Mouse (Mus musculus): Measurements from ENCODE around the gene Casq1. TPM values are rescaled to one million over a fixed set of nuclear protein-coding genes. Genes with fewer than 3 reads are reported as not detected.

Gene Casq1
- total RNA-seq (2014; fragmentation: Nextera tagmentation) (not detected in 2 replicates), total RNA-seq (2017) (not detected in 2 replicates)

DNA sequence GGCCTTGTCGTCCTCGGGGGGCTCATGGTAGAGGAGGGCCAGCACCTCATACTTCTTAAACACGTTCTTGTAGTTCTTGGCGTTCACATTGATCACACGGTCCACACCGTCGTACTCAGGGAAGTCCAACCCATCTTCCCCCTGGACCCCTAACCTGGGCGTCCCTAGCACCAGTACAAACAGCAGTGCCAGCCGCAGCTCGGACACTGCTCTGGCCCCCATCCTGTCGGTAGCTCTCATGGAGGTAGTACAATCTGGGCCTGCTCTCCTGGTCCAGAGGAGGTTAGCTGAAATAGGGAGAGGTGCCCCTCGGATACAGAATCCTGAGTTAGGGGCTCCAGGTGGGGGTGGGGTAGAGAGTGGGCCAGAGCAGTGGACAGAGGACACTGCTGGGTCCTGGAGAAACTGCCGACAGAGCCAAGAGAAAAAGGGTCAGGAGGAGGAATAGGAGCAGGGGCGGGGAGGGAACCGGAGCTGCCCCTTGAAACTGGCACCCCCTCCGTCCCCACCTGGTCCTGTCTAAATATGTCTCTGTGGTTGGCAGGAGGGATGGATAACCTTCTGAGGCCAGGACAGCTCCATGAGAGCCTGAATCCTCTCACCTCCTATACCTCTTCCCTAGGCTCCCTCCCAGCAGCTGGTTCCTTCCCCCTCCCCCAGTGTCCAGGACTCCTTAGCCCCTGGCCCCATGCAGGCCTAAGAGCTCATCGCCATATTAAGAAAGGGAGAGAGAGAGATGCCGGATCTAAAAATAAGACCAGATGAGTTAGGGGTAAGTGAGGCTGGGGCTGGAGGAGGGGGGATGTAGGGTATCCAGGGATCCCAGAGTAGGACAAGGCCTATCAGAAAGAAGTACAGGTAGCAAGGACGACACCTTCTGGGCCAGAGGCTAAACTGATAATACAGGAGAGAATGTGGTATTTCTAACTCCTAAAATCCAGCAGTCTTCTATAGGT is at the start of gene Casq1:
Gene Casq1, minus strand, starts transcription at position 418 of the 956 bp plus-strand sequence.
- ATAC-seq (replicated peaks; ENCODE audit: poor library complexity, severe bottlenecking), result no peak

DNA sequence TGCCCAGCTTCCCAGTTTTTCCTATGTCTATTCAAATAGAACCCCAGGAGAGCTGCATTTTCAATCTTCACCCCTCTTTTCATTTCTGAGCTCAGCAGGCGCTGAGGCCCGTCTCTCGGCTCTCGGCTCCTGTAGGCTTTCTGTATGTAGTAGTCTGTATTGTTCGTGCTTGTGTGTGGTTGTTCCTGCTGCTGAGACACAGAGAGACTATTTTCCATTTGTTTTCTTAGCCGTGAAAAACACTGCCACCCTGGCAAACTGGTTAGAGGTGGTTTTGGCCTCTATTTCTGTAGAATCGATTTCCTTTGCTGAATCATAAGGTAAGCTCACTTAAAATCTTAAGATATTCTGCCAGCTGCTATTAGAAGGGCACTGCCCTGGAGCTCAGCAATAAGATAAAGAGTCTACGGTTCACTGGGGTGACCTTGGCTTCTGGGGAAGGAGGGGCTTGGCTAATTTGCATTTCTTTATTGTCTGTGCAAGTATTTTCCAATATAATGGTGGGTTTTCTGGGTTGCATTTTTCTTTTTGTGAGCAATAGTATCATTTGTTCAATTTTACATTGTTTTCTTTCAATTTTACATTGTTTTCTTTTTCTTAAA is 41.9 kb upstream of the Casq1 start, which contains the start of gene Igsf8:
Gene Igsf8, plus strand, starts transcription at position 165 of the 602 bp plus-strand sequence.
- ATAC-seq (replicated peaks; ENCODE audit: poor library complexity, severe bottlenecking), result no peak

DNA sequence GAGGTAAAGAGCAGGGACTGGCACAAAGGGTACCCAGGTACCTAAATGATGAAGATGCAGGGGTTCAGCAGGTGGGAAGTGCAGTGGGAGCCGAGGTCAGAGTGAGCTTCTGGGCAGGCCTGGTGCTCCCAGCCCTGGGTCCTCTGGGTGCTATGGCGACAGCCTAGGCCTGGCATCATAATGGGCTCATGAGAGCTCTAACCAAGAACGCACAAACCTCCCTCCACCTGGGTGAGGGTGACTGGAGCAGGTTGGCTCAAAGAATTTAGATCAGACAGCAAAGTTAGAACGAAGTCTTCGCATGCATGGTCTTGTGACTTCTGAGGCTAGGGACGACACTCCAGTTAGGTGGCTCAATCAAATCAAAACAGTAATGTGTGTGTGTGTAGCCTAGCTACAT is 38.6 kb upstream of the Casq1 start, which contains the start of gene Atp1a4:
Gene Atp1a4, minus strand, starts transcription at position 101 of the 400 bp plus-strand sequence.
- ATAC-seq (replicated peaks; ENCODE audit: poor library complexity, severe bottlenecking), result no peak

DNA sequence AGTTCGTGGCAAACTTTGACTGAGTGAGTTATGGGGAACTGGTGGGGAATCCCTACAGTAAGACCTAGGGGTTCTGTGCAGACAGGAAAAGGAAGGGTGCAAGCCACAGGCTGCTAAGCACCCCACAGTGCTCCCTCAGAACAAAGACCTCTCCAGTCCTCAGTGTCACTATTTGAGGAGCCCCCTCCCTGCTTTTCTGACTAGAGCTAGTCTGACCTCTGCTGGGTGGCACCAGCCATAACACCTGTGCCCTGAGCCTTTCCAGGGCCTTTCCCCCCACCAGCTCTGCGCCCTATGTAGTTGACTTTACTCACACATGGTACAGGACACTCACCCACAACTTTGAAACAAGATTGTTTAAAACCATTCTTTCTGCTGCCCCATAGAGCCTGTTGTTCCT is 28.0 kb upstream of the Casq1 start:
- peak; percentile 73 for ATAC-seq (replicated peaks; ENCODE audit: poor library complexity, severe bottlenecking)

DNA sequence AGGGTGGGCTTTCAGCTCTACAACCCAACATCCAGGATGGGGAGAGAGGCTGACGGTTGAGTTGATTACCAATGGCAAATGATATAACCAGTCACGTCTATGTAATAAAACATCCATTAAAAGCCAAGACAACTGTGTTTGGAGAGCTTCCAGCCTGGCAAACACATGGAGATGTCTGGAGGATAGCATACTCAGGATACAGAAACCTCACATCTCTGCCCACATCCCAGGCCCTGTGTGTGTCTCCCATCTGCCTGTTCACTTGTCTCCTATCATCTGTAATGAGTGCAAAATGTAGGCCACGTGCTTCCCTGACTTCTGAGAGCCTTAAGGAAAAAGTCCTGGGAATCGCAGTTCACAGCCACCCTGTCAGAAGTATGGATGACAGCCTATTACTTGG is 27.5 kb upstream of the Casq1 start:
- ATAC-seq (replicated peaks; ENCODE audit: poor library complexity, severe bottlenecking), result no peak

DNA sequence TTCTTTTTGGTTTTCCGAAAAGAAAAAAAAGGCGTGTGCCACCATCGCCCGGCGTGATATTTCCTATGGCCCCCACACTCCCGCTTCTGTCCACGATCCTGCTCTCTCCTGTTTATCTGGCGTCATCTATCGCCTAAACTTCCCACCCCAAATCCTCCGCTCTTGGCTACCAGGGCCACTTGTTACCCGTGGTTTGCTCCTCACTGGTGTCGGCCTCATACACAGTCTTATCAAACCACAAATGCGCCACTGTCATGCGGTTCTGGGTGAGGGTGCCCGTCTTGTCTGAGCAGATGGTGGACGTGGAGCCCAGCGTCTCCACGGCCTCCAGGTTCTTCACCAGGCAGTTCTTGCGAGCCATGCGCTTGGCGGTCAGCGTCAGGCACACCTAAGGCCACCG is 25.0 kb upstream of the Casq1 start:
- 0 out of 2 replicates have a peak, but pooled peaks have one; percentile 9 for ATAC-seq (replicated peaks; ENCODE audit: poor library complexity, severe bottlenecking)

DNA sequence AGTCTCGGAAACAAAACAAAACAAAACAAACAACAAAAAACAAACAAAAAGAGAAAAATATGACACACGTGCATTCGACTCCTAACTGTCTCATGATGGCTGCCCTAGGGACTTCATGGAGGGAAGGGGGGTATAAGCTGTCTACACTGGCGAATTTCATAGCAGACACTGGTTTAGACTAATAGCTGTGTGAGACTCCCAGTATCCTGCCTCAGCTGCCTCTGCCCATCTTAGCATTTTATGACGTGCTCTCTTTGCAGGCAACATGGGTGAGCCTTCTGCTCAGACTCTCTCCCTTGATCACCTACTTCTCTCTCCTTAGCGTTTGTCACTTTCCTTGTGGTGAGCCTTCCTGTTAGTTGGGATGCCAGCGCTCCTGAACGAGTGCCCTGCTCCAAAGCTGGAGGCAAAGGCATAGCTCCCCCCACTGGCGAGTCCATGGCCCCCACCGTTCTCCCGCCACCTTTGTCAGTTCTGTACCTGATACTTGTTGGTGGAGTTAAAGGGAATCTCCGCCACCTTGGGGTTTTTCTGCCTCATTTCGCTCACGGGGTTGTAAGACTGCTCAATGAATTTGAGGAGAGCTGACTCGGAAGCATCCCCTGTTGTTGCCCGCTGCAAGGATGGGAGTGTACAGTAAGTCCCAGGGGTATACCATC is 24.0 kb upstream of the Casq1 start:
- no peak for ATAC-seq (replicated peaks; ENCODE audit: poor library complexity, severe bottlenecking)

DNA sequence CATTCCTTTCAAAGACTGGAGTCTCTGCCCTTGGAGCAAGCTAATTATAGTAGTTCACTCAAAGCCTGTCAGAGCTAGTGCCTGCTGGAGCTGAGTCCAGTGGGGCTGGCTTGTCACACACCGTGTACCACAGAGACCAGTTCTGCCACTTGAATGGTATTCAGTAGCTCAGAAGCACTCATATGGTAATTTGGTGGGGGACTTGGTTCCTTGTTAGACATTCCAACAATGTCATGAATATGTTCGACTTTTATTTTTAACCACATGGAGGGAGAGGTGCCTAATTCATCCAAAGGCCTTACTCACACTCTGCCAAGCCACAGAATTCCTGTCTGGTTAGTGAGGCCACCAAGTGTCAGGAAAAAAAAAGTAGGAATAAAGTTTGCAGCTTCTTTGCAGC is 22.7 kb upstream of the Casq1 start:
- ATAC-seq (replicated peaks; ENCODE audit: poor library complexity, severe bottlenecking), result no peak

DNA sequence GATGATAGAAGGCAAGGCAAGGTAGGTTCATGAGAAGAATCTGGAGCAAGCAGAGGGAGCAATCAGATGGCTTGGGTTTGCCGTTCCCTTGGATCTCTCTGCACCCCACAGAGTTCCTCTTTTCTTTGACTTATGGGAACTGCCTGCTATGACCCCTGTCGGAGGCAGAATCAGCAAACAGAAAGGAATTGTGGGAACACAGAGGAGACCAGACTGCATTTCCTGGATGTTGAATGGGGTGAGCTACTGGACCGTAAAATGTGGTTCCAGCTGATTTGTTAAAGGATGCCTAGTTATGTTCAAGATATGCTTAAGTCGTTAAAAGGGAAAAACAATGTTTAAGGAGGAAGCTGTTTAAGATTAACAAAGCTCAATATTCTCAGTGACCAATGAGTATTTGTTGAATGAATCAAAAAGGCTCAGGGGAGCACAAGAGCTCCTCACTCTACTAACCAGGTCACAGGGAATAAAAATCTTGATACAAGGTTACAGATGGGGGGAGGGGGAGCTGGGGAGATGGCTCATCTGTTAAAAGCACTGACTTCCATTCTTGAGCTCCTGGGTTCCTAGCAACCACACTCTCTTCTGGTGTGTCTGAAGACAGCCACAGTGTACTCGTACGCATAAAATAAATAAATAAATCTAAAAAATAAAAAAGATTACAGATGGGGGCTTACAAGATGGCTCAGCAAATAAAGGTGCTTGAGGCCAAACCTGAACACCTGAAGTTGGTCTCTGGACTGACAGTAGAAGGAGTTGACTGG is 21.5 kb upstream of the Casq1 start:
- peak; percentile 93 for ATAC-seq (replicated peaks; ENCODE audit: poor library complexity, severe bottlenecking)

DNA sequence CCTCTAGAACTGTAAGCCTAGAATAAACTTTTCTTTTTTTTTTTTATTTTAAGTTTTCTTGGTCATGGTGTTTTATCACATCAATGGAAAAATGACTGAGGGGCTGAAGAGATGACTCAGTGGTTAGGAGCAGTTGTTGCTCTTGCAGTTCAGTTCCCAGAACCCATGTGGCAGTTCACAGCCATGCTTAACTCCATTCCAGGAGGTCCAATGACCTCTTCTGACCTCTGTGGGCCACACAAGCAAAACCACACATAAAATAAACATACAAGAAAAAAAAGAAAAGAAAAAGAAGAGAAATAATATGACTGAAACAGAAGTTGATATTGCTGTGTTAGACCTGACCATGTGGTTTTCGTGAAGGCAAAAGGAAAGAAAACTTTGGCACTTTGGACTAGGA is 9.5 kb upstream of the Casq1 start:
- no peak for ATAC-seq (replicated peaks; ENCODE audit: poor library complexity, severe bottlenecking)

DNA sequence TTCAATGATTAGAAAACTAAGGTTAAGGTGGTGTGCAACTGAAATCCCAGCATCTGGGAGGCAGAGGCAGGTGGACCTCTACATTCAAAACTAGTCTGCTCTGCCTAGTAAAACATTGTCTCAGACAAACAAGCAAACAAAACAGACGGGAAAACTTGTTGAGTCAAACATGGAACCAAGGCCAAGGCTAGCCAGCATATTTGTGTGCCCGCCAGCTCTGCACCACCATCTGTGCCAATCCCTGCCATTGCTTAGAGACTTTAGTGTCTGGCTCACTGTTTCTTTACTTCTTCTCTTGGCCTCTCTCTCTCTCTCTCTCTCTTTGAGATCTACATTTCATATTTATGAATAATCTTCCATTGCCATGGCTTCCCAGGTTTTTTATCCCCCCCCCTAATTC is 8.5 kb upstream of the Casq1 start:
- no peak for ATAC-seq (replicated peaks; ENCODE audit: poor library complexity, severe bottlenecking)

DNA sequence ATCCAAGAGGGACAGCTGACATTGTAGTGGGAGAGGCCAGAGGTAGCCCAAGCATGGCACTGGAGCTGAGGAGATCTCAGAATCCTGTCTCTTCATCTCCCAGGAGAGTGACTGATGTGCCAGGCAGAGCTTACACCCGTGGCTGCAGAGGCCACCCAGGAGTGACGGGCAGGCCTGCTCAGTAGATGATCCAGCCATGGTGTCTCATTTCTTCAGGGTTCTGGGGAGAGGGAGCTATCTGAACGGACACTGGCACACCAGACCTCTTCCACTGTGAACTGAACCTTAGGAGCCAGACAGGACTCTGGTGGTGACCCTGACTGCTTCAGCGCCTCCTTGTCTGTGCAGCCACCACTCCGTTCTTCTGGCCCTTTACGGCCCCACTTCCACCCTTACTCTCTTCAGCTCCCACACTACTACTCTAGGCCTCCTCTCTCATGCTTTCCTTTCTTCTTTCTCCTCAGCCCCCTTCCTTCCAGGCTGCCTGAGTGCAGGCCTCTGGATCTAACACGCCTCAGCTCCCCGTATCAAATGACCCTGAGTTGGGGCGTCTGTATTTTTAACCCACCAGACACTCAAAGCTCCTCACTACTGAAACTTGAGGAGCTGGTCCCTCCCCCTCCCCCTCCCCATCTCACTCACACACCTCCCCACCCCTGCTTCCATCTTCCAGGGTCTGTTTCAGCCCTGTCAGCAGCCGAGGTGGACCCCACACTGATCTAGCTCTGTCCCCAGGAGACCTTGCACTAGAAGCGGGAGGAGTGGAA is 1.8 kb upstream of the Casq1 start:
- ATAC-seq (replicated peaks; ENCODE audit: poor library complexity, severe bottlenecking), result no peak

DNA sequence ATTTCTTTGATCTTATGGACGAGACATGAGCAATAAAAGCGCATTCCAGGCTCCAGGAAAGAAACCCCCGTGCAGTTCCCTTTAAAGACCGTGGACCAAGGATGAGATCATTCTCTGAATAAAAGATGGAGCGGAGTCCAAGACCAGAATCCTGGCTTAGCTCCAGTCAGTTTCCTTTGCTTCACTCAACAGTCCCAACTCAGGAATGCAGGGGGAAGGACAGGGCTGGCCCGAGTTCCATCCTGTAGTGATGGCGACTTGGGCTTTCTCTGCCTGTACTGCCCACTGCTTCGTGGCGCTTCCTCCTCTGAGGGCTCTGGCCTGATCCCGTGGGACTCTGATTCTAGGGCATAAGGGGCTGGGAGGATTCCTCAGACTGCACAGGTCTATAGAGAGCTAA is 746 bp upstream of the Casq1 start:
- no peak for ATAC-seq (replicated peaks; ENCODE audit: poor library complexity, severe bottlenecking)

DNA sequence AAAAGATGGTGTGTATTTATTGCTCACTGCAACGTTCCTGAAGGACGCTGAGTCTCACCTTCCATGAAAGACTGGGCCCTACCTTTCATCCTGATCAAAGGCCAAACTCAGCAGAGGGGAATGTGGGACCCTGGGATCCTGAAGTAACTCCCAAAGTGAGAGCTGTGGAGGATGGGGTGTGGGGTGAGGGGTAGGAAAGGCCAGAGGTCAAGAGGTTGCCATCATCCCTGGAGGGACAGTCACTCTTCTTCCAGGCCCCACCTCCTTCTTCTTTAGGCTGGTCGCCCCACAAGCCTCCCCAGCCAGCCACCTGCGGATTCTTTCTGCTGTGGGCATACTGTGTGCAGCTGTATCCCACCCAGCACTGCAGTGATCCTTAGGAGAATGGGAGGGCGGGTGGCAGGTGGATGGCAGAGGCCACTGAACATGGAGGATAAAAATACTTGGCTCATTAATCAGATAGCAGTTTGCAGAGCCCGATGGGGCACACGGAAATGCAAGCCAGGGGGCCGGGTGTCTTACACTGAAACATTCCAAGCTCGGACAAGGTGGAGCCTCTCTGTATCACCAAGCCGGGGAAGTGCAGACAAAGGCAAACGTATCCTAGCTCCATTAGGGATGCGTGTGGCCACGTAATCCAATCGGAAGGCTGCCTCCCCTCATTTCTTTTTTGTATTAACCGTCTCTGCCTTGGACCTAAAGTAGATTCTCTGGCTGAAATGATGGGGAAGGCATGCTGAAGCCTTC is 1.3 kb downstream of the Casq1 start:
- no peak for ATAC-seq (replicated peaks; ENCODE audit: poor library complexity, severe bottlenecking)

DNA sequence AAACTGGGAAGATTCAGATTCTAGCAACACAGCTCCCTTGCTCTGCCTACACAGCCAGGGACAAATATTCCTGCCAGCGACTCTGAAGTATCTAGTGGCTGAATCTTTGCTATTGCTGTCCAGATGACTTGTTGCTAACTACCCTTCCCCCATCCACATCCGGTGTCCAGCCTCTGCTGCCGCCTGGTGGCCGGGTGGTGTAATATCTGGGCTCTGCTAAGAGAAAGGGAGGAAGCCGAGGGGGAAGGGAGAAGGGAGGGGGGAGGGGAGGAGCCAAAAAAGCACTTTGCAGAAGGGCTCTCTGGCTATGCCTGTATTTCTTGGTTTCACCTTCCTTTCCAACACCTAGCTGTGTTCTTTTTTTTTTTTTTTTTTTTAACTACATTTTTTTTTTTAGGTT is 2.5 kb downstream of the Casq1 start:
- peak; percentile 98 for ATAC-seq (replicated peaks; ENCODE audit: poor library complexity, severe bottlenecking)

DNA sequence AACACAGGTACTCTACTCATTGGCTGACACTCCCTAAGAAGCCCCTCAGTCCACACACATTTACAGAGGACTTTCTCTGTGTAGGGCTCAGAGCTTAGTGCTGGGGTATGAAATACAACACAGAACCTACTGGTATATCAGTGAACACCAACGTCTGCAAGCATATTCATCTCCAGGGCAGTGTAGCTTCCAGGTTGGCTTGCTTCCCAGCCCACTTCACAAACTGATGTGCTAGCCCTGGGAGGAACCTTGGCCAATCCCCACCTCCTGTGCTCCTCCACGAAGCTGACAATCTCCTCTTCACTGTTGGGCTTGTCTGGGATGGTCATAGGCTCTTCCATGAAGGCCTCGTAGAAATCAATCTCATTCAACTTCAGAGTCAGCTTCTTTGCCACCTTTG is 4.9 kb downstream of the Casq1 start:
- no peak for ATAC-seq (replicated peaks; ENCODE audit: poor library complexity, severe bottlenecking)

DNA sequence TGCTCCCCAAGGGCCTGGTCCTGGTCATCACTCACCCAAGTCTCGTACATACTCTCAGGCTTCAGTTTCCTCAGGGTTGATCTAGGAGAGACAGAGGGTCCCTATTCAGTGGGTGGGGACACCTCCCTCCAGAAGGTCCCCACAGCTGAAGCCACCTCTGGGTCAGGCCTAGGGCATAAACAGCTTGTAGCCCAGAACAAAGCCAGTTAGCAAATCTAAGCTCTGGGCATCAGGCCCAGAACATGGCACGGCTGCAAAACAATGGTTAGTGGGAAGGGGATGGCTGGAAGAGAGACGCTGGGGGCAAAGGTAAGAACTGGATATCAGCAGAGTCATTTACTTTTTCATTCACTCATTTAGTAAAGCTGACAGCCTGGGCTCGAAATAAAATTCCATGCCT is 5.9 kb downstream of the Casq1 start:
- ATAC-seq (replicated peaks; ENCODE audit: poor library complexity, severe bottlenecking), result no peak

DNA sequence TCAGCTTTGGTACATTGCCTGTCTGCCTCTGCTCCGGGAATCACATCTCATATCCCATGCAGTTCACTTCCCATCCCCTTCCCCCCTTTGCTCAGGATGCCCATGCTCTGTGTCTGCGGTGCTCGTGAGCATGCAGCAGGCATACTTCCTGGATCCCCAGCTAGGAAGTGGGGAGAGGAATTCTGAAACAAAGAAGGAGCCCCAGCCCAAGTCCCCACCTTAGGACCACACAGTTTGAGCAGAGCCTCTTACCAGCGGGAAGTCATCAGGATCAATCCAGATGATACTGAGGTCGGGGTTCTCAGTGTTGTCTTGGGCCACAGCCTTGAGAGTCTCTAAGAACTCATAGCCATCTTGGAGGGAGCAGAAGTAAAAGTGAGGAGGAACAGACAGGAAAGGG is 6.9 kb downstream of the Casq1 start:
- ATAC-seq (replicated peaks; ENCODE audit: poor library complexity, severe bottlenecking), result no peak

DNA sequence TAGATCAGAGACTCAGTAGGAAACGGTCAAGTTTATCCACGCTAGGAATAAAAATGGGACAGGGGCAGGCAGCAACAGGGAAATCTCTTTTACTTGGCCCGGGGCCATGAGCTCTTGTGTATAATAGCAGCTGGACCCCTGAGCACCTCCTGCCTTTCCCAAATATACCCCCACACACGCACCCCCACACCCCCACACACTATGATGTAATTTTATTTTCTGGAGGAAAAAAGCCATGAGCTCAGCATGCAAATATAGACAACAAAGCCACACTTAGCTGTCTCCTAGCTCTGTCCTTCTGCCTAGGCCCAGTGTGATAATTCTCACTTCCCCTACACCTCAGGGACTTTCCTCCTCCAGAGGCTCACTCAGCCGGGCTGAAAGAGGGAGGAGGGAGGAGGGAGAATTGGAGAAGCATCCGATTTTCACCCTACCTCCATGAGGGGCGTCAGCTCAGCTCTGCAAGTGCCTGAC is 12.5 kb downstream of the Casq1 start:
- ATAC-seq (replicated peaks; ENCODE audit: poor library complexity, severe bottlenecking), result peak; percentile 79

All from granulocyte monocyte progenitor cell, adult 5-6 weeks (primary cell).